Mouse (Mus musculus) right cerebral cortex, postnatal 10 days (tissue): Measurements from ENCODE around the gene Htr7.

Experiments used
- DNase-seq, 2 experiments: peaks; one replicate each; pipeline ENCODE4 v3.0.0; 2021; ENCODE audit warnings: low spot score in 2 of 2

Htr7 gene

GRCm38 (mm10) chr19:35957656-35958055, 99.7 kb downstream of the Htr7 start:
- no peak for DNase-seq

GRCm38 (mm10) chr19:35955698-35956097, 101.6 kb downstream of the Htr7 start:
- DNase-seq, result peak in 1 of 2 experiments; percentile 29

GRCm38 (mm10) chr19:35949888-35950287, 107.4 kb downstream of the Htr7 start:
- peak; percentile 31 to 41 for DNase-seq

DNA sequence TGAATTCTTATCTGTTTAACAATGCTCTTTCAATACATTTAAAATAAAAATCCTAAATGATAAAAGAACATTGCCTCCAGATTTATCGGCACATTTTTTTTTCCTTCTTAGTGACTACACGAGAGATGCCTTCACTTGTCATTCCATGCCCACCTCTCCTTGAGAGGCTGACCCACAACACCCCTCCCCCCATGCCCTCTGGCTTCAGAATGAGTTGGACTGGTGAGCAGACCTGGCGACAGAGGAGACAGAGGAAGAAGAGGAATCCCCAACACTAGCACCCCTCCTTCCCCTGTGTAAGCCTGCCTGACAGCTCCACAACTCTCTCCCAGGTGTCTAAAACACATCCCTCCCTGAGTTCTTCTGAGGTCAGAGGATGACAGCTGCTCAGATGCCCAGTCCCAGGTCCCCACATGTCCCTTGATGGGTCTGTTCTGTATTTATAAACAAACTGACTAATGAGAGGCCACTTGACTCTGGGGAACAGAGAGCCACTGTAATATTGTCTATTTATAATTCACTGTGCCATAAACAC, 132.3 kb downstream of the Htr7 start:
- DNase-seq, result no peak

DNA sequence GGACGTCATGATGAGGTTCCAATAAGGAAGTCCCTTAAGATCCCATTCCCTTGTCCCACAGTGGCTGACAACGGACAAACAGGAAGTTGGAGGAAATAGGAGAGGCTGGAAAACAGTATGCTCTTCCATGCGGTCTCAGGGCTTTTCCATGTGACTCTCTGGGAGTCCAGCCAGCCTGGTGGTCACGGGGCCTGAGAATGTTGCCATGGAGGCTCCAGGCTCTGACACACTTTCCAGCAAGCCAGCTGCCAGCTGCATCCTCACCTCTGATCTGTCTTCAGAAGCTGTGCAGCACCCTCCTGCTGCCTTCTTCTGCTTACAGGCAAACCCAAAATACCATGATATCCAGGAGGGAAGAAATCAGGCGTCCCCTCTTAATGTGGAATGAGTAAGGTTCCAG, 132.9 kb downstream of the Htr7 start:
- DNase-seq, result peak; percentile 85 to 89
